Mouse (Mus musculus) spleen, adult 2 months (tissue): ENCODE data around the gene Olfr71.

Experiments used
- CTCF ChIP-seq: fragments of 200-500 bp; IDR thresholded peaks from 2 replicates; pipeline ENCODE4 v1.5.1; 2011; ENCODE audit warnings: mild to moderate bottlenecking, inconsistent platforms; ENCODE audit not compliant: insufficient read depth, insufficient read length, insufficient replicate concordance; ENCODE audit errors: extremely low read depth
- POLR2A ChIP-seq: fragments of 200-500 bp; IDR thresholded peaks from 2 replicates; pipeline ENCODE4 v1.6.1; 2011; ENCODE audit warnings: low read depth, low read length, inconsistent platforms

GRCm38 (mm10) chr4:43730750-43731297 is 20.8 kb upstream of the Olfr71 start:
- TF ChIP-seq POLR2A (no peak), CTCF (no peak)
